Mouse (Mus musculus): ENCODE measurements around the gene Apopt1. TPM values are rescaled to one million over a fixed set of nuclear protein-coding genes. Genes with fewer than 3 reads are reported as not detected.

Apopt1 gene
- polyA plus RNA-seq, 1 experiment, result 22.5 TPM

GRCm38 (mm10) chr12:111759176-111760061 lies 46.4 kb downstream of the Apopt1 start:
- WGBS, result 3% methylated on average over 35 of the region's 35 CpGs
- Histone ChIP-seq H3K4me1 (ENCODE audit: control insufficient read depth, insufficient read depth, low read length) (peaks cover 19% of the 10 kb centered on the region), H3K4me3 (replicated peaks; ENCODE audit: extremely low read depth, low read depth, low read length) (peak overlapping the region; percentile 97)
- peak; percentile 72 for DNase-seq
- TF ChIP-seq POLR2A (IDR thresholded peaks at IDR 0.05; ENCODE audit: borderline replicate concordance, extremely low read depth, low read depth, low read length) (peak; percentile 51; the same call in 1 of the 2 replicates), CTCF (IDR thresholded peaks at IDR 0.05; ENCODE audit: insufficient read depth, low read length) (no peak)

- DNase-seq, result no peak
- peaks cover 15% of the 10 kb centered on the region for H3K4me1 ChIP-seq (ENCODE audit: control insufficient read depth, insufficient read depth, low read length)
- 24% methylated on average over 7 of the region's 7 CpGs for WGBS
- H3K4me3 ChIP-seq (replicated peaks; ENCODE audit: extremely low read depth, low read depth, low read length), result peak overlapping the region; percentile 23
- TF ChIP-seq POLR2A (IDR thresholded peaks at IDR 0.05; ENCODE audit: borderline replicate concordance, extremely low read depth, low read depth, low read length), result no peak
- no peak for TF ChIP-seq CTCF (IDR thresholded peaks at IDR 0.05; ENCODE audit: insufficient read depth, low read length)
Measured at GRCm38 (mm10) chr12:111760306-111760908, 47.3 kb downstream of the Apopt1 start.

DNA sequence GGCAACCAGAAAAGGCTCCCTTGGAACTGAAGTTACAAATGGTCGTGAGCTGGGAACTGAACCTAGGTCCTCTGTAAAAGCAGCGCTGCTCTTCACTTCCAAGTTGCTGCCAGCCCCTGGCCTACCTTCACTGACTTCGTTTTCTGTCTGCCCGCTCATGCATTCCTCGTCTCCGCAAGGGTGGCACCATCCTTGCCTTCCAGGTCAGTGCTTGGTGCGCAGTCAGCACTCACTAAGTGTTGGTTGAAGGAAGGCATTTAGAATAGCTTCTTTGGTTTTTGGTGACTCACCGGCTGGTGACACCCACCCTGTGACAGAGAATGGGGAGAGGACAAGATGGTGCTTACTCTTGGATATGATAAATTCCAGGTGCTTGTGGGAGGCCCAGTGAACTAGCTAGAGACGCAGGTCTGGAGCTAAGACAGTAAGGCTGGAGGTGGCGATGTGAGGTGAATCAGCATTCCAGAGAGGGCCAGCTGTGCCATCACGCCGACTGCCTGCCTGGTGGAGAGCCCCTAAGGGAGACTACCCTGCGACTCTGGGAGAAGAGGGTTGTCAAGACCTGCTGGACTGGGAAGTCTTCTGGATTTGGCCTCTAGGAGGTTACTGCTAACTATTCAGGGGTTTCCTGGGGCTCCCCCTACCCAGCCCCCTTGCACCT lies 49.7 kb downstream of the Apopt1 start:
- no peak for TF ChIP-seq POLR2A (IDR thresholded peaks at IDR 0.05; ENCODE audit: borderline replicate concordance, extremely low read depth, low read depth, low read length)
- TF ChIP-seq CTCF (IDR thresholded peaks at IDR 0.05; ENCODE audit: insufficient read depth, low read length), result no peak
- 86% methylated on average over 13 of the region's 13 CpGs for WGBS
- Histone ChIP-seq H3K4me1 (ENCODE audit: control insufficient read depth, insufficient read depth, low read length) (peaks cover 25% of the 10 kb centered on the region), H3K4me3 (replicated peaks; ENCODE audit: extremely low read depth, low read depth, low read length) (no peak overlapping the region)
- DNase-seq, result no peak

- peaks cover 24% of the 10 kb centered on the region for H3K4me1 ChIP-seq (ENCODE audit: control insufficient read depth, insufficient read depth, low read length)
- 52% methylated on average over 16 of the region's 16 CpGs for WGBS
- H3K4me3 ChIP-seq (replicated peaks; ENCODE audit: extremely low read depth, low read depth, low read length), result no peak overlapping the region
- TF ChIP-seq POLR2A (IDR thresholded peaks at IDR 0.05; ENCODE audit: borderline replicate concordance, extremely low read depth, low read depth, low read length) (no peak), CTCF (IDR thresholded peaks at IDR 0.05; ENCODE audit: insufficient read depth, low read length) (no peak)
- DNase-seq, result no peak
Measured at GRCm38 (mm10) chr12:111766313-111767236, 53.5 kb downstream of the Apopt1 start.

DNA sequence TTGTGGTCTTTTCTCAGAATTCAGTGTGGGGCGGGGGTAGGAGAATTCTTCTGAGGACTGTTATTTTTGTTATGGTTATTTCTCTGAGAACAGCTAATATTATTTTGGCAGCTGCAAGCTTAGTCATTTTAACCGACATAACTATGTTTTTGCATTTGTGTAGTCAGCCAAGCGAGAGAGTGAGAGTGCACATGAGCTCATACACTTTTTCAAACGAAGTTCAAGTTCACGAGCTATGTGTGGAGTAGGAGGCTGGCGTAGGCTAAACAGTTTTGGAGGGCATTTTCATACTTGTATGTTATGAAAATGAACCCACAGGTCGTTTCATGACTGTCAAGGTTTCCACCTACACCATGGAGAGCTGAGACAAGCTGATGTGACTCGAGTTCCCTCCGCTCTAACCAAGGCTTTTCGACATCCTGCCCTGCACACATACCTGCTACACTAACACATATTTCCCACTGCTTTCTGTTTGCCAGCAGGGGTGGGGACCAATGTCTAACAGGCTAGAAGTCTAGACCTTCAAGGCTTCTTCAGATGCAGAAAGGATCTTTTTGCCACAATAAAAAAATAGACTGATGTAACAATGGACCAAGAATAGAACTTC lies 55.4 kb downstream of the Apopt1 start:
- TF ChIP-seq CTCF (IDR thresholded peaks at IDR 0.05; ENCODE audit: insufficient read depth, low read length) (no peak), POLR2A (IDR thresholded peaks at IDR 0.05; ENCODE audit: borderline replicate concordance, extremely low read depth, low read depth, low read length) (no peak)
- WGBS, result 65% methylated on average over 10 of the region's 10 CpGs
- H3K4me1 ChIP-seq (ENCODE audit: control insufficient read depth, insufficient read depth, low read length), result peaks cover 18% of the 10 kb centered on the region
- H3K4me3 ChIP-seq (replicated peaks; ENCODE audit: extremely low read depth, low read depth, low read length), result no peak overlapping the region
- DNase-seq, result no peak

DNA sequence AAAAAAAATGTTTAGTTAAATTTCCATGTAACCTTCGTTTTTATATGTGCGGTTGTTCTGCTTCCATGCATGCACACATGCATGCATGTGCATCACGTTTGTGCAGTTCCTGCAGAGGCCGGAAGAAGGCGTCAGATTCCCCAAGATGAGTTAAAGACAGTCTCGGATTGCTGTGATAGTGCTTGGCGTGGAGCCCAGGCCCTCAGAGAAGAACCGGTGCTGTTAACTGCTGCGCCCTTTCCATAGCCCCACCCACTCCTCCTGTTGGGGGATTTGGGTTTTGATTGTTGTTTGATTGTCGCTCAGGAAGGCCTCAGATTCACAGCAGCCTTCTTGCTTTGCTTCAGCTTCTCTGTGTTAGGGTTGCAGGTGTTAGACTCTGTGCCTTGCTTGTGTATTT lies 56.2 kb downstream of the Apopt1 start:
- peak; percentile 60 for TF ChIP-seq CTCF (IDR thresholded peaks at IDR 0.05; ENCODE audit: insufficient read depth, low read length)
- TF ChIP-seq POLR2A (IDR thresholded peaks at IDR 0.05; ENCODE audit: borderline replicate concordance, extremely low read depth, low read depth, low read length), result no peak
- 21% methylated on average over 10 of the region's 10 CpGs for WGBS
- no peak overlapping the region for H3K4me3 ChIP-seq (replicated peaks; ENCODE audit: extremely low read depth, low read depth, low read length)
- peaks cover 18% of the 10 kb centered on the region for H3K4me1 ChIP-seq (ENCODE audit: control insufficient read depth, insufficient read depth, low read length)
- DNase-seq, result no peak

GRCm38 (mm10) chr12:111769816-111770577 lies 56.9 kb downstream of the Apopt1 start:
- DNase-seq, result no peak
- WGBS, result 52% methylated on average over 8 of the region's 9 CpGs
- TF ChIP-seq POLR2A (IDR thresholded peaks at IDR 0.05; ENCODE audit: borderline replicate concordance, extremely low read depth, low read depth, low read length) (no peak), CTCF (IDR thresholded peaks at IDR 0.05; ENCODE audit: insufficient read depth, low read length) (no peak)
- peaks cover 18% of the 10 kb centered on the region for H3K4me1 ChIP-seq (ENCODE audit: control insufficient read depth, insufficient read depth, low read length)
- H3K4me3 ChIP-seq (replicated peaks; ENCODE audit: extremely low read depth, low read depth, low read length), result no peak overlapping the region

DNA sequence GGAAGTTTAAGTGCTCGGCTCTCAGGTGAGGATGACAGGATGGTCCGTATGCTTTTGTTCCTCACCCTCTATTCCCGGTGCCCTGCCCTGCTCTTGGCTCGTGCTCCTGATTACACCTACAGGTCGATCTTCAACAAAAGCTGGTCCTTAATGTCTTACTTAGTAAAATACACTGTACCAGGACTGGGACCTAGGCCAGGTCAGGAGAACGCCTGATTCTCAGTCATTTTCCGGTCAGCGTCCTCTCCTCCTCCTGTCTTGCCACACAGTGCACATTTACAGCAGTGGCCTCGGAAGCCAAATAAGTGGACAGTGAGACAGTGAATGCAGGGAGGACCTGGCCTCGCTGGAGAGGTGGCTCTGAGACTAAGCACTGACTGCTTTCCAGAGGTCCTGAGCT lies 57.6 kb downstream of the Apopt1 start:
- 74% methylated on average over 10 of the region's 10 CpGs for WGBS
- no peak for DNase-seq
- Histone ChIP-seq H3K4me3 (replicated peaks; ENCODE audit: extremely low read depth, low read depth, low read length) (no peak overlapping the region), H3K4me1 (ENCODE audit: control insufficient read depth, insufficient read depth, low read length) (peaks cover 17% of the 10 kb centered on the region)
- TF ChIP-seq POLR2A (IDR thresholded peaks at IDR 0.05; ENCODE audit: borderline replicate concordance, extremely low read depth, low read depth, low read length), result no peak
- no peak for TF ChIP-seq CTCF (IDR thresholded peaks at IDR 0.05; ENCODE audit: insufficient read depth, low read length)
